Mouse (Mus musculus) naive thymus-derived CD4-positive, alpha-beta T cell, adult 2 months (primary cell): Measurements from ENCODE around the gene Lzts3.

Source experiments
- DNase-seq: peaks from one replicate; pipeline ENCODE4 v3.0.0-alpha.2; 2011; ENCODE audit warnings: low read depth

Gene Lzts3

DNA sequence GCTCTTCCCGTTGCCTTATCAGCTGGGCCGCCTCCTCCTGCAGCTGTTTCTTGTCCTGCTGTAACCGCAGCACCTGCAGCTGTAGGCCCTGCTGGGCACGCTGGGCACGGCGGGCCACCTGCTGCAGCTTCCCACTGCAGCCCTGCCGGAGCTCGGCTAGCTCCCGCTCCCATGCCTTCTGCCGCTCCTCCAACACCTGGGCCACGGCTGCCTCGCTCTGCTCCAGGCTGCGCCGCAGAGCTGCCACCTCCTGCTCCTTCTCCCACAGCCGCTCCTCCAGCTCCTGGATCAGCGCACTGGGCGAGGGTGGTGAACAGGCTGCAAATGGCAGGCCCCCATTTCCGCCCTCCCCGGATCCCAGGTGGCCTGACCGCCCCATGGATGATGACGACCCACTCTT is 6.8 kb downstream of the Lzts3 start:
- peak; percentile 48 for DNase-seq

GRCm38 (mm10) chr2:130634739-130635411 is 7.7 kb downstream of the Lzts3 start:
- DNase-seq: peak; percentile 51

DNA sequence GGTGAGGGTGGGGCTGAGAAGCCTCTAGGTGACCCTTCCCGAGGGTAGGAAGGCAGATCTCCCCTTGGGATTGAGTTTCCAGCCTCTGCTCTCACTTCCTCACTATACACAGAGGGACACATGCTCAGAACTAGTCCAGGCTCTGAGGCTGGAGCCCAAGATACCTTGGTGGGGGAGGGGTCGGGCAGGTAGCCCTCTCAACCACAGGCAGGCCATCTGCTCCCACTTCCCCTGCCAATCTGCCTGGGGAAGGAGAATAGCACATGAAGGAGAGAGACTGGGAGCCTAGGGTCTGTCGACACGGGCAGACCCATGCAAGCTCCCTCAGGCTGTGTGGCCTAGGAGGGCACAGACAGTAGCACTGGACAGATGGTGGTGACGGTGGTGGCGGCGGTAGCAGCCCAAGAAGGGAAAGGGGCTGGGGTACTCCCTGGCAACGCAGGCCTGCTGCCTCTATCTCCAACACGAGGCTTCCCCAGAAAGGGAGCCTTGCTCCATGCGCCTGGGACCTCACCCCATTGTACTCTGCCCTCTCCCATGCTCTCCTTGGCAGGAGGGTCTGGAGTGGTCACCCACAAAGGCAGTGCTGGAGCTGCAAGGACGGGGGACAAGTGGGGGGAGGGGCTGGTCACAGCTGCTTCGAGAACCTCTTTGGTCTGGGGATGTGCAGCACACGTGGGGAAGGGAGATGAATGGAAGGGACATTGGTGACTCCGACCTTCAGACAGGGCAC is 8.4 kb downstream of the Lzts3 start:
- no peak for DNase-seq

GRCm38 (mm10) chr2:130632887-130633675 is 9.5 kb downstream of the Lzts3 start:
- no peak for DNase-seq

GRCm38 (mm10) chr2:130632416-130632815 is 10.2 kb downstream of the Lzts3 start:
- DNase-seq: no peak

DNA sequence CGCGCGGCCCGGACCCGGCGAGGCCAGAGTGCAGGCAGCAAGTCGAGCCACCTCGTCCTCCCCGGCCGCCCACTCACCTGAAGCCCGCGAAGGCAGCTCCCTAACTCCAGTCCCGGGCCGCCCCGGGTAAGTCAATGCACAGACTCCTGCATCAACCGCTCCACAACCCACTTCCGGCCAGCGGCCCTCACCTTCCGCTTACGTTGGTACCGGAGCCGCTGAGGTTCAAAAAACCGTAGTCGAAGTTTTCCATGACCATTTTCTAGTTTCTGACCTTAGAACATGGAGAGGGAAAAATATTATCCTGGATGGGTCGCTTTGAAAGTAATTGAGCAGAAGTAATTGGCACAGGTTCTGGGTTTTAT is 12.8 kb downstream of the Lzts3 start, which contains the start of the genes Fastkd5 and Ubox5:
Gene Fastkd5, minus strand, starts transcription at position 189 of the 365 bp plus-strand sequence.
Gene Ubox5, minus strand, starts transcription at position 200 of the 365 bp plus-strand sequence.
- peak; percentile 88 for DNase-seq

GRCm38 (mm10) chr2:130629080-130629838 is 13.3 kb downstream of the Lzts3 start:
- DNase-seq: peak; percentile 55

DNA sequence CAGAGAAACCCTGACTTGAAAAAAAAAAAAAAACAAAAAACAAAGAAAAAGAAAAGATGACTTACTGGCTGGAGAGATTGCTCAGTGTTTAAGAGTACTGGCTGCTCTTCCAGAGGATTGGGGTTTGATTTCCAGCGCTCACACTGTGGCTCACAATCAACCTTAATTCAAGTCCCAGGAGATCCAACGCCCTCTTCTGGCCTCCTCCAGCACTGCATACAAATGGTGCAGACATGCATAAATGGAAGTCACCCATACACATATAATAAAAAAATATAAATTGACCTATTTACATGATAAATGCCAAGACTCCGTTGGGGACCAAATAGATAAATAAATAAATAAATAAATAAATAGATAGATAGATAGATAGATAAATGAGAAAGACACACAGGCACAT is 14.2 kb downstream of the Lzts3 start:
- DNase-seq: peak; percentile 51

- no peak for DNase-seq
Measured at GRCm38 (mm10) chr2:130618972-130619371, 23.6 kb downstream of the Lzts3 start.

GRCm38 (mm10) chr2:130613091-130613490 is 29.5 kb downstream of the Lzts3 start:
- no peak for DNase-seq

GRCm38 (mm10) chr2:130602195-130602594 is 40.4 kb downstream of the Lzts3 start:
- no peak for DNase-seq

- no peak for DNase-seq
Measured at GRCm38 (mm10) chr2:130598399-130598798, 44.2 kb downstream of the Lzts3 start.

GRCm38 (mm10) chr2:130597601-130598010 is 45.0 kb downstream of the Lzts3 start:
- peak; percentile 47 for DNase-seq

GRCm38 (mm10) chr2:130595596-130595995 is 47.0 kb downstream of the Lzts3 start:
- DNase-seq: no peak

DNA sequence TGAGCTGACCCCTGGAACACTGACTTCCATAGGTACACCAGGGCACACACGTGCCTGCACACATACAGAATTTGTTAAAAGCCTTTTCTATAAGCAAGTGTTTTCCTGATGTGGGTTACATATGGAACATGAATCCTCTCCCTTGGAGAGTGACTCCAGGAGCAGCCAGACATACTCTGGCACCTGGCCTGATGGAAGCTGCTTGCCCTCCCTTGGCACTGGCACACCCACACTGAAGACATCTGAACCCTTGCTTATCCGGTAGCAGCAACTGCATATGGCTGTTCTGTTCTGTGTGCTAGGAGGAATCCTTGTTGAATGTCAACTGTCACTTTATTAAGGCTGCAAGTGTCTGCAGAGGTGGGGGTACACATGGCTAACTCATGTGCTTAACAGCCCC is 51.6 kb downstream of the Lzts3 start:
- no peak for DNase-seq

DNA sequence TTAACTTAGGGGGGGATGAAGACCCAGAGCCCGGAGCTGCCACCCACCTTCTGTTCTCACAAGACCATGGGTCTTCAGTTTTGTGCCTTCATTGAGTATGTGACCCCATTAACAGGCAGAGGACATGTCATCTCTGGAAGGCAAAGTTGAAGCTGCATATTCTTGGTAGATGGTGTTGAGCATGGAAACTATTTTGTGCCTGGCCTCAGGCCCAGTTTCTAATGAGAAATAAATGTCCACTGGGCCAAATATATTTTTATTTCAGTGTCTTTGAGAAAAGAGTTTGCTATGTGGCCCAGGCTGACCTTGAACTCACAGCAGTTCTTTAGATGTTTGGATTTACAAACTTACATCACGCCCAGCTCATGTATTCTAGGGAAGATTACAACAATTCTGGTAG is 52.8 kb downstream of the Lzts3 start:
- no peak for DNase-seq

GRCm38 (mm10) chr2:130589157-130589556 is 53.4 kb downstream of the Lzts3 start:
- no peak for DNase-seq

- DNase-seq: no peak
Measured at GRCm38 (mm10) chr2:130588373-130588772, 54.2 kb downstream of the Lzts3 start.

GRCm38 (mm10) chr2:130586016-130586415 is 56.6 kb downstream of the Lzts3 start:
- DNase-seq: no peak

DNA sequence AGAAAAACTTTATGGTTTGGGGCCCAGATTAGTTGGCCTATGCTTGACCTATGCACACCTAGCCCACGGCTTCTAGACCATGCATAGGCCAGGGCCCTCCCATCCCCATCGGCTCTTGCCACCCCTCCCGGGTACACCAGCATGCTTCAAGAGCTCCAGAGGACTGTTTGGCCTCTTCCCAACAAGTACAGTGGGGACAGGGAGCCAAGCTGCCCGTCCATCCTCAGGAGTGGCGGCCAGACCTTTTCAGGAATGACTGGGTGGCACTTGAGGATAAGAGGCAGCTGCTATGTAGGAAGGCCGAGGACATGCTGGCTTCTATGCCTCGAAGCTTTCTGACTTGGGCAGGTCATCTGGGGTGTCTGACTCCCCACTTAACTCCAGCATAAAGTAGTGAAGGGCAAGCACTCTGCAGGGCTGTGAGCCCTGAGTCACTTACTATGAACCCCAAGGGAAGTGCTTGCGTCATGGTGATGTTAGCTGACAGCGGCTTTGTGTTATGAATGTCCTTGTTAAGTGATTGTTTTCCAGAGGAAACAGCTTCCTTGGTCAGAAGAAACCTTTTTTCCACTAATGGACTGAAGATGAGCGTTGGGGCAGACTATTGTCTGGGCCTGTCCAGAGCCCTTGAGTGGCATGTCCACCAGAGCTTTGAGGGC is 58.6 kb downstream of the Lzts3 start:
- DNase-seq: no peak
